Mouse (Mus musculus): ENCODE data around the gene Slc5a8. TPM values are rescaled to one million over a fixed set of nuclear protein-coding genes. Genes with fewer than 3 reads are reported as not detected.

The Slc5a8 gene
- total and polyA plus RNA-seq, 3 experiments: not detected

- Histone ChIP-seq H3K27me3 (ENCODE audit: control insufficient read depth in 1 of 2, insufficient read depth in 2 of 2, low read length in 2 of 2) (no peaks in the 10 kb centered on the region), H3K9me3 (replicated peaks; ENCODE audit: insufficient read depth, low read length) (no peaks in the 10 kb centered on the region), H3K4me1 (ENCODE audit: control insufficient read depth in 1 of 2, insufficient read depth in 2 of 2, low read length in 2 of 2) (no peaks in the 10 kb centered on the region), H3K79me2 (ENCODE audit: control insufficient read depth, insufficient read depth, low read length, poor library complexity) (no peaks in the 10 kb centered on the region), H3K9ac (ENCODE audit: control insufficient read depth, low read depth, low read length, poor library complexity, severe bottlenecking) (no peak overlapping the region), H3K27ac (ENCODE audit: control insufficient read depth, low read depth, low read length) (no peak overlapping the region), H3K4me3 (ENCODE audit: control insufficient read depth in 1 of 2, insufficient read depth in 1 of 2, low read depth in 2 of 2, low read length in 2 of 2) (no peak overlapping the region), H3K36me3 (ENCODE audit: control insufficient read depth in 1 of 2, insufficient read depth in 2 of 2, low read length in 2 of 2) (no peaks in the 10 kb centered on the region)
- DNase-seq (ENCODE audit: low read depth, low spot score): no peak
- TF ChIP-seq EP300 (IDR thresholded peaks at IDR 0.05; ENCODE audit: low read depth in 1 of 2, low read length in 2 of 2): no peak
- TF ChIP-seq CTCF (IDR thresholded peaks at IDR 0.05 in 2 of 3, conservative IDR thresholded peaks at IDR 0.05 in 1 of 3; ENCODE audit: control insufficient read depth in 1 of 3, insufficient read depth in 1 of 3, low read depth in 2 of 3, low read length in 3 of 3, poor library complexity in 1 of 3, severe bottlenecking in 1 of 3): no peak
- no peak for TF ChIP-seq ZMIZ1 (IDR thresholded peaks at IDR 0.05; ENCODE audit: low read depth, low read length)
- TF ChIP-seq ELF1 (IDR thresholded peaks at IDR 0.05; ENCODE audit: low read depth, low read length): no peak
- no peak for TF ChIP-seq RAD21 (IDR thresholded peaks at IDR 0.05; ENCODE audit: low read depth, low read length)
- TF ChIP-seq UBTF (IDR thresholded peaks at IDR 0.05; ENCODE audit: borderline replicate concordance, insufficient read depth, low read depth, low read length): no peak
- TF ChIP-seq SMC3 (IDR thresholded peaks at IDR 0.05; ENCODE audit: low read depth, low read length): no peak
- no peak for TF ChIP-seq MYC (IDR thresholded peaks at IDR 0.05; ENCODE audit: low read depth, low read length)
- TF ChIP-seq MEF2A (IDR thresholded peaks at IDR 0.05; ENCODE audit: extremely low read depth, insufficient replicate concordance, low read depth, low read length, poor library complexity, severe bottlenecking): no peak
- TF ChIP-seq ZKSCAN1 (IDR thresholded peaks at IDR 0.05; ENCODE audit: low read depth, low read length): no peak
- TF ChIP-seq SIN3A (IDR thresholded peaks at IDR 0.05; ENCODE audit: low read length): no peak
- TF ChIP-seq ZC3H11A (IDR thresholded peaks at IDR 0.05; ENCODE audit: low read depth, low read length): no peak
- TF ChIP-seq MAX (IDR thresholded peaks at IDR 0.05; ENCODE audit: low read length): no peak
- no peak for TF ChIP-seq GABPA (IDR thresholded peaks at IDR 0.05; ENCODE audit: low read depth, low read length)
- TF ChIP-seq HCFC1 (IDR thresholded peaks at IDR 0.05; ENCODE audit: low read depth, low read length): no peak
- no peak for TF ChIP-seq NELFE (IDR thresholded peaks at IDR 0.05; ENCODE audit: low read depth, low read length)
- TF ChIP-seq TAL1 (IDR thresholded peaks at IDR 0.05; ENCODE audit: low read length): no peak
These were observed 75.0 kb downstream of the Slc5a8 start for GRCm38 (mm10) chr10:88960791-88961190.

DNA sequence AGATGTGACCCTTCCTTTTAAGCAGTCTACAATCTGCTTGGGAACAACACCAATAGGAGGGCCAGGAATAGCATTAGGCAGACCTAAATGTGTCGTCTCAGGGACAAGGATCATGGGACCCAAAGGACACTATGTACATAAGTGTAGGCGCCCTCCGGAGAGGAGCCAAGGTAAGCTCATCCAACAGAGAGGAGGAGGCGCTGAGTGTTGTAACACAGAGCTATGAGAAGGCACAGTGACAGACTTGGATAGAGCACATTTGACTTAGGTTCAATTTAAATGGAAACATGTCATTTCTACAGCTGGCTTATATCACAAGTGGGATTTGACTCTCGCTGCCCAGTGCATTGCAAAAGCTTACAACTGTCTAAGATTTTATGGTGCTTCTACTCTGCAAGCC, 82.8 kb downstream of the Slc5a8 start:
- Histone ChIP-seq H3K79me2 (ENCODE audit: control insufficient read depth, insufficient read depth, low read length, poor library complexity) (no peaks in the 10 kb centered on the region), H3K4me3 (ENCODE audit: control insufficient read depth in 1 of 2, insufficient read depth in 1 of 2, low read depth in 2 of 2, low read length in 2 of 2) (no peak overlapping the region), H3K9me3 (replicated peaks; ENCODE audit: insufficient read depth, low read length) (no peaks in the 10 kb centered on the region), H3K27me3 (ENCODE audit: control insufficient read depth in 1 of 2, insufficient read depth in 2 of 2, low read length in 2 of 2) (no peaks in the 10 kb centered on the region), H3K9ac (ENCODE audit: control insufficient read depth, low read depth, low read length, poor library complexity, severe bottlenecking) (no peak overlapping the region), H3K27ac (ENCODE audit: control insufficient read depth, low read depth, low read length) (no peak overlapping the region), H3K4me1 (ENCODE audit: control insufficient read depth in 1 of 2, insufficient read depth in 2 of 2, low read length in 2 of 2) (no peaks in the 10 kb centered on the region), H3K36me3 (ENCODE audit: control insufficient read depth in 1 of 2, insufficient read depth in 2 of 2, low read length in 2 of 2) (no peaks in the 10 kb centered on the region)
- TF ChIP-seq GABPA (IDR thresholded peaks at IDR 0.05; ENCODE audit: low read depth, low read length) (no peak), NELFE (IDR thresholded peaks at IDR 0.05; ENCODE audit: low read depth, low read length) (no peak), SMC3 (IDR thresholded peaks at IDR 0.05; ENCODE audit: low read depth, low read length) (no peak), POLR2A (IDR thresholded peaks at IDR 0.05; ENCODE audit: control insufficient read depth in 1 of 2, insufficient read depth in 1 of 2, low read depth in 1 of 2, low read length in 2 of 2, poor library complexity in 1 of 2) (no peak), HCFC1 (IDR thresholded peaks at IDR 0.05; ENCODE audit: low read depth, low read length) (no peak), CHD1 (IDR thresholded peaks at IDR 0.05; ENCODE audit: low read depth, low read length) (no peak), ZMIZ1 (IDR thresholded peaks at IDR 0.05; ENCODE audit: low read depth, low read length) (no peak), POLR2AphosphoS5 (IDR thresholded peaks at IDR 0.05; ENCODE audit: borderline replicate concordance, low read depth, low read length) (no peak), E2F4 (IDR thresholded peaks at IDR 0.05; ENCODE audit: borderline replicate concordance, low read depth, low read length) (no peak), MAZ (IDR thresholded peaks at IDR 0.05; ENCODE audit: low read depth, low read length) (no peak), MEF2A (IDR thresholded peaks at IDR 0.05; ENCODE audit: extremely low read depth, insufficient replicate concordance, low read depth, low read length, poor library complexity, severe bottlenecking) (no peak), POLR2AphosphoS2 (IDR thresholded peaks at IDR 0.05; ENCODE audit: low read length) (no peak), RCOR1 (IDR thresholded peaks at IDR 0.05; ENCODE audit: low read depth, low read length) (no peak), CTCF (IDR thresholded peaks at IDR 0.05 in 2 of 3, conservative IDR thresholded peaks at IDR 0.05 in 1 of 3; ENCODE audit: control insufficient read depth in 1 of 3, insufficient read depth in 1 of 3, low read depth in 2 of 3, low read length in 3 of 3, poor library complexity in 1 of 3, severe bottlenecking in 1 of 3) (no peak), CHD2 (IDR thresholded peaks at IDR 0.05; ENCODE audit: low read length) (no peak)
- no peak for DNase-seq (ENCODE audit: low read depth, low spot score)

Measured in MEL (cell line).